Mouse (Mus musculus) C2C12 (cell line): ENCODE measurements around the gene Tgfbr3.

Experiments
- CTCF ChIP-seq: IDR thresholded peaks from one replicate; pipeline ENCODE4 v1.5.1; 2011; ENCODE audit not compliant: control insufficient read depth, insufficient read depth, insufficient read length
- USF1 ChIP-seq: IDR thresholded peaks from one replicate; pipeline ENCODE4 v1.6.1; 2011; ENCODE audit warnings: low read depth, mild to moderate bottlenecking, control low read depth, moderate library complexity

- TF ChIP-seq CTCF (no peak), USF1 (no peak)
Measured at GRCm38 (mm10) chr5:107151320-107151719, 138.1 kb downstream of the Tgfbr3 start.
